Mouse (Mus musculus) 3T3-L1 (cell line): Measurements from ENCODE around the gene Zfp948.
"Not testable (repeated sequence)": the region's sequence is repeated elsewhere in the genome, so short reads cannot be mapped to it uniquely, and the experiment has no call there.

Experiments used
- DNase-seq: peaks from one replicate; pipeline ENCODE4 v3.0.0-alpha.2; 2015; ENCODE audit warnings: low read depth, low spot score

Zfp948 gene

GRCm38 (mm10) chr17:21635758-21636157 lies 69.0 kb downstream of the Zfp948 start:
- not testable (repeated sequence) for DNase-seq
